Mouse (Mus musculus): ENCODE data around the gene Fam228b. TPM values are rescaled to one million over a fixed set of nuclear protein-coding genes. Genes with fewer than 3 reads are reported as not detected.

The Fam228b gene
- polyA plus RNA-seq, 1 experiment from 2014 or later: 2.6 TPM

DNA sequence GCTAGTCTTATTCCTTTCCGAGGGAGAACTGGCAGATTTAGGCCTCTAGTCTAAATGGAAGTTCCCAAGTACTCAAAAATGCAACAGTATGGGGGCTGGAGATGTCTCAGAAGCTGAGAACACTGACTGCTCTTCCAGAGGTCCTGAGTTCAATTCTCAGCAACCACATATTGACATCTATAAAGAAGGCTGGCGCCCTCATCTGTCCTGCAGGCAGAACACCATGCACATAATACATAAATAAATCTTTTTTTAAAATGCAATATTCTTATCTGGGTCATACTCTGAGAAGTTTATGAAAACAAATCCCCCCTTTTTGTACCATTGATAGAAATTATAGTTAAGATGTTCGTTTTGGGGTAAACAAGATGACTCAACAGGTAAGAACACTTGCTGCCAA lies 26.9 kb downstream of the Fam228b start:
- H3K4me2 ChIP-seq: no peak overlapping the region
- no peak overlapping the region for H3K9ac ChIP-seq
- H3K4me1 ChIP-seq (replicated peaks): no peaks in the 10 kb centered on the region
- H3K27ac ChIP-seq (ENCODE audit: poor library complexity, severe bottlenecking): no peak overlapping the region
- no peaks in the 10 kb centered on the region for H3K27me3 ChIP-seq (replicated peaks)
- H3K4me3 ChIP-seq: no peak overlapping the region
- 77% methylated on average over 3 of the region's 3 CpGs for WGBS
- no peaks in the 10 kb centered on the region for H3K36me3 ChIP-seq
- ATAC-seq (ENCODE audit: insufficient number of reproducible peaks, low FRiP score): no peak
- H3K9me3 ChIP-seq (replicated peaks): no peaks in the 10 kb centered on the region

DNA sequence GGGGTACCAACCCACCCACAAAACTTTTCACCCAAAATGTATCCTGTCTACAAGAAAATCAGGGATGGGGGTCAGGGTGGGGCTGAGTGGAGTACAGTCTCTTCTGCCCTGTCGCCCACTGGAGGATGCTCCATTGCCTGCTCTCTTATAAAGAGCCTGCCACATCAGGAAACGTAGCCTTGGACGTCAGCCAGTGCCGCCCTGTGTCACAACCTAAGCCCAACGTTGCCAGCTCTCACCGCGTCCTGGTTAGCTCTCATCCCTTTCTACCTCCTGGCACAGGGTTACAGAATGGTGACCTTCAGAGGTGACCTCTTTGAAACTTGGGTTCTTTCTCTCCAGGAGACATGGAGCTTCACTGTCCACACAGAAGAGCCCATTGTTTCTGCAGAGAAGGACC lies 28.2 kb downstream of the Fam228b start:
- no peak for ATAC-seq (ENCODE audit: insufficient number of reproducible peaks, low FRiP score)

DNA sequence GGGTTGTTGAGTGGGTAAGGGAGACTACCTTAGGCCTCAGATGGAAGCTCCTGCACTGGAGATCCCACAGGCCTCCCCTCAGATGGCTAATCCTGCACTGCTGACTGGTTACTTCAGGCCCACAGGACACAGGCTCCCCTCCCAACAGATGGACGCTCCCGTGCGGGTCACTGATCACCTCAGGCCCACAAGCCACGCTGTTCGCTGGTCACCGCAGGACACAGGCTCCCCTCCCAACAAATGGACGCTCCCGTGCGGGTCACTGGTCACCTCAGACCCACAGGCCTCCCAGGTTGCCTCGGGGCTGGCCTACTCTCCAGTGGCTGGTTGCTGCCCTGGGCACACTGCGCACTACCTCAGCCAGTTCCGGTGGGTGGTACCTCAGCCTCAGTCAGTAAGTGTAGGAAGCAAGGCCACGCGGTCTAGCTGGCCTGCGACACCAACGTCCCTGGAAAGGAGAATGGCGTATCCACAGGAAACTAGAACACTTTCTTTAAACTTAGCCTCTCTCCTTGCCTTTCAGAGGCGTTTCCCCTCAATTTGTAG lies 31.0 kb downstream of the Fam228b start, which contains the start of gene Fam228a:
Gene Fam228a, minus strand, starts transcription at position 400 of the 546 bp plus-strand sequence.
- Histone ChIP-seq H3K9ac (no peak within 1 kb of the TSS), H3K9me3 (replicated peaks) (no peaks in the 10 kb centered on the region), H3K36me3 (no peaks in the 10 kb centered on the region), H3K27ac (ENCODE audit: poor library complexity, severe bottlenecking) (no peak within 1 kb of the TSS), H3K4me1 (replicated peaks) (no peaks in the 10 kb centered on the region), H3K4me2 (no peak within 1 kb of the TSS), H3K27me3 (replicated peaks) (peaks cover 6% of the 10 kb centered on the region; the same call in 1 of the 2 replicates), H3K4me3 (no peak within 1 kb of the TSS)
- 86% methylated on average over 18 of the region's 18 CpGs for WGBS
- ATAC-seq (ENCODE audit: insufficient number of reproducible peaks, low FRiP score): no peak

More for the DNA sequence above, 28.2 kb downstream of the Fam228b start:
- H3K9ac ChIP-seq: no peak overlapping the region
- H3K4me1 ChIP-seq (replicated peaks): no peaks in the 10 kb centered on the region
- WGBS: 76% methylated on average over 7 of the region's 7 CpGs
- no peak overlapping the region for H3K4me3 ChIP-seq
- H3K36me3 ChIP-seq: no peaks in the 10 kb centered on the region
- H3K9me3 ChIP-seq (replicated peaks): no peaks in the 10 kb centered on the region
- H3K4me2 ChIP-seq: no peak overlapping the region
- H3K27ac ChIP-seq (ENCODE audit: poor library complexity, severe bottlenecking): no peak overlapping the region
- no peaks in the 10 kb centered on the region for H3K27me3 ChIP-seq (replicated peaks)

DNA sequence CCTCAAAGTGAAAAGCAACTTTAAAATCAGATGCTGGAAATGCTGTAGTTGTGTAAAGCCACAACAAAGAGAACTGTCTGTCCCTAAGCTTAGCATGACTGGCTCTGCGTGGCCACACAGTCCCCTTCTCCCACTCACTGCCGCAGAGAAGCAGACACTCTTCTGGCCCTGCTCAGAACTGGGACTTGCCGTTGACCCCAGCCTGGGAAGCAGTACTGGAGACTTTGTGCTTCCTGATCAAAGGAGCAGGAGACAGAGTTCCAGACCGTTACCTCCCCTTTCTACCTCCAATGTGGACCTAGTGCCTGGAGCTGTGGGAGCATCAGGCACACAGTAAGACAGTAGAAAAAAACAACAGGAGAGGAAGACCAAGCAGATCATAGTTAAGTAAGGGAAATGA lies 36.7 kb downstream of the Fam228b start:
- Histone ChIP-seq H3K27ac (ENCODE audit: poor library complexity, severe bottlenecking) (no peak overlapping the region), H3K9me3 (replicated peaks) (no peaks in the 10 kb centered on the region), H3K4me3 (no peak overlapping the region), H3K36me3 (no peaks in the 10 kb centered on the region), H3K9ac (no peak overlapping the region), H3K4me2 (no peak overlapping the region), H3K27me3 (replicated peaks) (peaks cover 6% of the 10 kb centered on the region; the same call in 1 of the 2 replicates), H3K4me1 (replicated peaks) (no peaks in the 10 kb centered on the region)
- WGBS: 62% methylated on average over 4 of the region's 4 CpGs
- ATAC-seq (ENCODE audit: insufficient number of reproducible peaks, low FRiP score): no peak

DNA sequence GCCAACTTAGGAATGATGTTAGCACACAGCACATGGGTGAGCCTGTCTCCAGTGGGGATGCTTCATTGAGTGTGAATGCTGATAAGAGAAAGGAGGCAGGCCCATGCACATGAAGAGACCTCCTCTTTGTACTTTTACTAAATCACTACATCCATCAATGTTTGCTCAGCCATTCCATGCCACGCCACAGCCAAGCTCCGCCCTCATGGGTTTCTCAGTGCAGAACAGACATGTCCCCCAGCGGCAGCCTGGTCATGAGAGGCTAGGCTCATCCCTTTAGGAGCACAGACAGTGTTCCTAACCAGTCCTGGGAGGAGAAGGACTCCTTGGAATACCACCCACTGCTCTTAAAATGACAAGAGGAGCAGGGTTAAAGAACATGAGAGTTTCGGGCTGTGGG lies 37.4 kb downstream of the Fam228b start:
- Histone ChIP-seq H3K4me2 (no peak overlapping the region), H3K9ac (no peak overlapping the region), H3K4me3 (no peak overlapping the region), H3K36me3 (no peaks in the 10 kb centered on the region), H3K27me3 (replicated peaks) (peaks cover 6% of the 10 kb centered on the region; the same call in 1 of the 2 replicates), H3K27ac (ENCODE audit: poor library complexity, severe bottlenecking) (no peak overlapping the region), H3K4me1 (replicated peaks) (no peaks in the 10 kb centered on the region), H3K9me3 (replicated peaks) (no peaks in the 10 kb centered on the region)
- 69% methylated on average over 4 of the region's 4 CpGs for WGBS
- ATAC-seq (ENCODE audit: insufficient number of reproducible peaks, low FRiP score): no peak

DNA sequence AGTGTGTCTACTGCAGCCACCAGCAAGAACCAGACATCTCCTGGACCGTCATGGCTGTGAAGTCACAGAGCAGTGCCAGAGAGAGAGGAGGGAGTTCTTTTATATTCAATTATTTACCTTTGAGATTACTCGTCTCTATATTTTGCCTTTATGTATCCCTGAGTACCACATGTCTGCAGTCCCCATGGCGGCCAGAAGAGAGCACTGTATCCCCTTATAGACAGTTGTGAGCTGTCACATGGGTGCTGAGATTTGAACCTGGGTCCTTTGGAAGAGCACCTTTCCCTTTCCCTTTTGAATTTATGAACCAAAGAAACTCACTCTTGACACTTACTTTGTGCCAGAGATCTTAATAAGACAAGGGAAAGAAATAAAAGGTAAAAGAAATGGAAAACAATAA lies 39.9 kb downstream of the Fam228b start:
- H3K9ac ChIP-seq: no peak overlapping the region
- no peak for ATAC-seq (ENCODE audit: insufficient number of reproducible peaks, low FRiP score)
- no peaks in the 10 kb centered on the region for H3K9me3 ChIP-seq (replicated peaks)
- no peak overlapping the region for H3K4me3 ChIP-seq
- no peaks in the 10 kb centered on the region for H3K4me1 ChIP-seq (replicated peaks)
- peaks cover 2% of the 10 kb centered on the region; the same call in 1 of the 2 replicates for H3K27me3 ChIP-seq (replicated peaks)
- H3K4me2 ChIP-seq: no peak overlapping the region
- H3K27ac ChIP-seq (ENCODE audit: poor library complexity, severe bottlenecking): no peak overlapping the region
- WGBS: 91% methylated on average over 3 of the region's 3 CpGs
- no peaks in the 10 kb centered on the region for H3K36me3 ChIP-seq

DNA sequence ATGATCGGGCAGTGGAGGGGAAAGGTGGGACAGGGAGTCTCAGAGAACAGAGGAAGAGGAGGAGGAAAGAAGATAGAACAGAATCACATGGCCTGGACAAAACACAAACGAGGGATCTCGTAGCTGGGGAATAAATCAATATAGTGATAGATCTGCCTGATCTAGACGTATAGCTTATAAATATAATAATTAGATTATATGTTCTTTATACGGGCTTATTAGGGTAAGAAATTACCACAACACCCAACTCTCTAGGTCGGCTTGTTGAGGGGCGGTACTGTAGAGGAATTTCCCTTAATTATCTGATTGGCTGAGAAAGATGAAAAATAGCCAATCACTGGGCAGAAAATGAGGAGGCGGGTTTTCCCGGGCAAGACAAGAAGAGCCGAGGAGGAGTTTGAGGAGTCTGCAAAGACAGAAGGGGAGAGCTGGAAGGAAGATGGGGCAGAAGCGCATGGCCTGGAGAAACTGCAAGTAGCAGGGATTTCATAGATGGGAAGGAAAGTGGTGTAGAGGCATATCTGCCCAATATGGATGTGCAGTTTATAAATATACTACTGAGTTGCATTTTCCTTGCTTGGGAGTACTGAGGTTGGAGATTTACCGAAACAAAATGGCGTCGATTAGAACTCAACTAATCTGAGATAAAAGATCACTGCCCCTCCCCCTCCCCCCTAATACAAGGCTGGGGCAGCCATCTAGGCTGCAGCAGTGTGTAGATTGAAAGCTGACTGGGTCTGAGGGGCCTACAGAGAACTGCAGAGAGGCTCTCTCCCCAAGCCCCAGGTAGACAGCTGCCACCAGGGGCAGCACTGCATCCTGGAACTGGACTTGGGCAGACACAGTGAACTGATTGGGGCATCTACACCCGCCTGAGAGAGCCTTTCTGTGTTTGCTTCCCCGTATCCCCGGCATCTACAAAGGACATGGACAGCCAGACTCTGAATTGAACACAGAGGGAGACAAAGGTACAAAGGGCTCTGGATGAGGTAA lies 49.0 kb downstream of the Fam228b start:
- Histone ChIP-seq H3K4me3 (no peak overlapping the region), H3K36me3 (no peaks in the 10 kb centered on the region), H3K9me3 (replicated peaks) (no peaks in the 10 kb centered on the region), H3K27me3 (replicated peaks) (no peaks in the 10 kb centered on the region), H3K9ac (no peak overlapping the region), H3K27ac (ENCODE audit: poor library complexity, severe bottlenecking) (no peak overlapping the region), H3K4me1 (replicated peaks) (peaks cover 23% of the 10 kb centered on the region), H3K4me2 (0 out of 2 replicates have a peak overlapping the region, but pooled peaks have one; percentile 12)
- ATAC-seq (ENCODE audit: insufficient number of reproducible peaks, low FRiP score): peak; percentile 60; the same call in 1 of the 2 replicates
- WGBS: 65% methylated on average over 17 of the region's 17 CpGs

DNA sequence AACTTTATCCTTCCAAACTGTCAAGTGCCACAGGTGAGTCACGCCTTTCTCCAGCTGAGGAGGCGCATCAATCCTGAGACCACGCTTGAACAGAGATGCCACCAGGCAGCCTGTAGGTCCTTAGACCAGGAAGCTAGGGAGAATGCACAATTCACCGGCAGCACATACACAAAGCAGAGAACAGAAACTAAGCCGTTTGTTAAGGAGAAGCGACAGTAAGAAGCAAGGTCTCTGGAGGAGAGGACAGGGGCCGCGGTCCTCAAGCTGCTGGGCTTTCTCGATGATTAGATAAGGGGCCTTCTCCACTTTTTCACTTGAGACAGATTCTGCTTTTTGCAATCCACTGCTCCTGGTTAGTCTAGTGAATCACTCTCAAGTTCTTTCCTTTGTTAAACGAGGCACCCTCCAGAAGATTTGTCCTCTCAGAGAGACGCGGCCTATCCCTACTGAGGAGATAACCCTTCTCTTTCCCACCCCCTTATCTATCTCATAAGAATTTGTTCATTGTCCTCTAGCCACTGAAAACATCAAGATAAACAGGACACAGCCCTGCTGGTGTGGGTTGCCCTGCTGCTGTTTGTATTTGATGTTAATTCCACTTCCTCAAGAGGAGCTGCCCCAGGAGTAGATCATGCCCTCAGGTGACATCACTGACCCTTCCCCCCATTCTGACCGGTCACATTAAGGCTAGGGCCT lies 49.9 kb downstream of the Fam228b start:
- Histone ChIP-seq H3K36me3 (no peaks in the 10 kb centered on the region), H3K9me3 (replicated peaks) (no peaks in the 10 kb centered on the region), H3K9ac (no peak overlapping the region), H3K4me2 (no peak overlapping the region), H3K4me3 (no peak overlapping the region), H3K27ac (ENCODE audit: poor library complexity, severe bottlenecking) (no peak overlapping the region), H3K4me1 (replicated peaks) (peaks cover 27% of the 10 kb centered on the region), H3K27me3 (replicated peaks) (no peaks in the 10 kb centered on the region)
- 34% methylated on average over 13 of the region's 13 CpGs for WGBS
- no peak for ATAC-seq (ENCODE audit: insufficient number of reproducible peaks, low FRiP score)

DNA sequence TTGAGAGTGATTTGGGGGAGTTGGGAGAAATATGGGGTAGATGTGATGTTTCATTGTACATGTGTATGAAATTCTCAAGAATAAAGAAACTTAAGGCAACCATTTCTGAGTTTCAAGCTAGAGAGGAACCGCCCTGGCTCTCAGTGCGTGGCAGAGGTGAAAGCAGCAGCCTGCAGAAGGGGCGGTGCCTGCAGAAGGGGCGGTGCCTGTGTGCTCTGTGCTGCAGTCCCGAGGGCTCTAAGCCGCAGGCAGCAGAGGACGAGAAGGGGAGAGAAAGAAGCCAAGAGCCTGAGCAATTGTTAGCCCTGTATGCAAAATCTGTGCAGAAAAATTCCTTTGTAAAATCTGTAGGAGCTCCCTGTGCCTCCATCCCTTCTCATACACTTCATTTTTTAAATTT lies 51.6 kb downstream of the Fam228b start:
- Histone ChIP-seq H3K9ac (no peak overlapping the region), H3K4me2 (no peak overlapping the region), H3K27ac (ENCODE audit: poor library complexity, severe bottlenecking) (no peak overlapping the region), H3K4me1 (replicated peaks) (peaks cover 30% of the 10 kb centered on the region), H3K27me3 (replicated peaks) (no peaks in the 10 kb centered on the region), H3K36me3 (peaks cover 13% of the 10 kb centered on the region), H3K9me3 (replicated peaks) (no peaks in the 10 kb centered on the region), H3K4me3 (no peak overlapping the region)
- WGBS: 10% methylated on average over 7 of the region's 7 CpGs
- peak; percentile 85 for ATAC-seq (ENCODE audit: insufficient number of reproducible peaks, low FRiP score)

DNA sequence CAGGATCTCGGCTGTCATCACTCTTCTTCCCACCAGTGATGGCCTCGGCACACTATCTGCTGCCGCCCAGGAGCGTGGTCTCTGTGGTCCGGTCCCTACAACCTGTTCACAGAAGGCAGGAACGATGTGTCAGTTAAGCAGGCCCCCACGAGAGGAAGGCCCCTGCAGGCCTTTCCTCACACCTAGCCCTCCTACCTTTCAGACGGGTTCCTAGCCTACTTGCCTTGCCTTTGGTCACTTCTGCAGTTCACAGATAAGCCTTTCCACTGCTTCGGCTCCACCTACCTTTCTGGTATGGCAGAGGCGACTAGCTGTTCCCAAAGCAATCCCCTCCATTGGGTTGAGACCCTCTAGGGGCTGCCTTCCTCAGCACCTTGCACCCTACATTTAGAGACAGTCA lies 53.5 kb downstream of the Fam228b start:
- ATAC-seq (ENCODE audit: insufficient number of reproducible peaks, low FRiP score): no peak
- Histone ChIP-seq H3K27ac (ENCODE audit: poor library complexity, severe bottlenecking) (no peak overlapping the region), H3K9me3 (replicated peaks) (no peaks in the 10 kb centered on the region), H3K9ac (no peak overlapping the region), H3K4me1 (replicated peaks) (peaks cover 30% of the 10 kb centered on the region), H3K27me3 (replicated peaks) (no peaks in the 10 kb centered on the region), H3K4me3 (no peak overlapping the region), H3K4me2 (no peak overlapping the region), H3K36me3 (peaks cover 23% of the 10 kb centered on the region)
- 44% methylated on average over 10 of the region's 10 CpGs for WGBS

DNA sequence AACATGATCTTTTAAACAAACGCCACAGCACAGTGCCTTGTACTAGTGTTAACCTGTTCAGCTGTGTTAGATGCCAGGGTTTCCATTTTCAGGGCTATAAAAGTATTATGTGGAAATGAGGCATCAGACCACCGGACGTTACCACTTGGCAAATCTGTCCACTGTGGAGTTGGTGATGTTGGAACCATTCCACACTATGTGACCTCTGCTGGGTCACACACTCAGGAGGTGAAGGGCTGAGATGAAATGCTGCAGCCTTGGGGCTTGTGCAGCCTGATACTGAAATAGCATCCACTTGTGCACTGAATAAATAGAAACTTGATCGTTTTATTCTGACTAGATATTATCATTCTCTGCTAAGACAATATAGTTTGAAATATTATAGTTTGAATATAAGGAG lies 55.7 kb downstream of the Fam228b start:
- Histone ChIP-seq H3K9ac (no peak overlapping the region), H3K27me3 (replicated peaks) (no peaks in the 10 kb centered on the region), H3K4me3 (no peak overlapping the region), H3K36me3 (peaks cover 44% of the 10 kb centered on the region), H3K4me1 (replicated peaks) (peaks cover 18% of the 10 kb centered on the region), H3K27ac (ENCODE audit: poor library complexity, severe bottlenecking) (no peak overlapping the region), H3K9me3 (replicated peaks) (no peaks in the 10 kb centered on the region), H3K4me2 (no peak overlapping the region)
- no peak for ATAC-seq (ENCODE audit: insufficient number of reproducible peaks, low FRiP score)
- WGBS: 67% methylated on average over 4 of the region's 4 CpGs
